Mouse (Mus musculus): Measurements from ENCODE around the gene Pknox2.

GRCm38 (mm10) chr9:37117529-37117928 is 29.7 kb downstream of the Pknox2 start:
- TF ChIP-seq CTCF (IDR thresholded peaks at IDR 0.05; ENCODE audit: low read depth, low read length) (no peak), POLR2A (IDR thresholded peaks at IDR 0.05; ENCODE audit: borderline replicate concordance, low read depth, low read length) (no peak)

Data from bone marrow macrophage, adult 2 months (primary cell).